Mouse (Mus musculus): ENCODE measurements around the gene Gm36210.

- TF ChIP-seq CTCF (IDR thresholded peaks at IDR 0.05; ENCODE audit: low read depth, low read length) (peak; percentile 72), POLR2A (IDR thresholded peaks at IDR 0.05; ENCODE audit: extremely low read depth, insufficient read depth, low read length) (no peak)
Measured at GRCm38 (mm10) chr7:4878186-4878585, 28.1 kb downstream of the Gm36210 start.
